Comparison of ENCODE assay signal across 13 mouse cellular contexts in genomic region chr2:129677664-129678063, GRCm38 (mm10). TPM values are rescaled to one million over a fixed set of nuclear protein-coding genes. Genes with fewer than 3 reads are reported as not detected.
DNase-seq lines count a peak whose midpoint lies in the region; ATAC-seq lines count a peak whose summit lies in the region.
"Had no signal": no experiment of that assay in that cellular context is flagged by ENCODE, and none has a peak within 500 bp of the region (broad histone marks: within the 10 kb centered on the region; RNA-seq: fewer than 3 reads in every experiment).

No protein-coding gene starts in this region.

- H3K4me1 ChIP-seq in kidney, embryonic 16.5 days (ENCODE audit: insufficient read depth, low read length) = no peaks in the 10 kb centered on the region; the same call in 1 of the 2 replicates
- peaks cover 11% of the 10 kb centered on the region for H3K4me1 ChIP-seq in forebrain, embryonic 13.5 days
- peaks cover 7% of the 10 kb centered on the region for H3K4me1 ChIP-seq in midbrain, embryonic 14.5 days (ENCODE audit: control insufficient read depth, insufficient read depth, low read length)
- H3K4me1 ChIP-seq in liver, embryonic 12.5 days = no peaks in the 10 kb centered on the region
- H3K4me1 ChIP-seq: heart, embryonic 13.5 days had no signal

- 30% methylated on average over 2 of the region's 2 CpGs for WGBS in kidney, embryonic 16.5 days
- 0% methylated on average over 2 of the region's 2 CpGs for WGBS in forebrain, embryonic 13.5 days
- 14% methylated on average over 2 of the region's 2 CpGs for WGBS in midbrain, embryonic 14.5 days
- 60% methylated on average over 2 of the region's 2 CpGs for WGBS in liver, embryonic 12.5 days (ENCODE audit: insufficient replicate concordance)

- no peak overlapping the region for H3K27ac ChIP-seq in kidney, embryonic 16.5 days (ENCODE audit: low read length)
- no peak overlapping the region for H3K27ac ChIP-seq in forebrain, embryonic 13.5 days
- H3K27ac ChIP-seq in midbrain, embryonic 14.5 days (replicated peaks; ENCODE audit: low read depth, low read length) = no peak overlapping the region; the same call in 1 of the 2 replicates
- H3K27ac ChIP-seq in liver, embryonic 12.5 days = no peak overlapping the region
- H3K27ac ChIP-seq: heart, embryonic 13.5 days; limb, embryonic 13.5 days had no signal

- H3K9ac ChIP-seq in kidney, embryonic 16.5 days (replicated peaks; ENCODE audit: low read length) = no peak overlapping the region
- no peak overlapping the region for H3K9ac ChIP-seq in forebrain, embryonic 13.5 days
- H3K9ac ChIP-seq in midbrain, embryonic 14.5 days (replicated peaks; ENCODE audit: low read length) = no peak overlapping the region
- H3K9ac ChIP-seq in liver, embryonic 12.5 days = no peak overlapping the region
- H3K9ac ChIP-seq: heart, embryonic 13.5 days; limb, embryonic 13.5 days had no signal

- no peaks in the 10 kb centered on the region for H3K27me3 ChIP-seq in kidney, embryonic 16.5 days (ENCODE audit: insufficient read depth, low read length)
- H3K27me3 ChIP-seq in forebrain, embryonic 13.5 days = peaks cover 5% of the 10 kb centered on the region; the same call in 1 of the 2 replicates
- H3K27me3 ChIP-seq in midbrain, embryonic 14.5 days (ENCODE audit: control insufficient read depth, insufficient read depth, low read length) = 0 out of 2 replicates have a peak, but pooled peaks cover 3% of the 10 kb centered on the region
- H3K27me3 ChIP-seq in liver, embryonic 12.5 days (replicated peaks) = peaks cover 16% of the 10 kb centered on the region; the same call in 1 of the 2 replicates
- H3K27me3 ChIP-seq: limb, embryonic 13.5 days had no signal

- H3K36me3 ChIP-seq in kidney, embryonic 16.5 days (ENCODE audit: insufficient read depth, low read length) = no peaks in the 10 kb centered on the region
- H3K36me3 ChIP-seq in forebrain, embryonic 13.5 days (ENCODE audit: poor library complexity, severe bottlenecking) = no peaks in the 10 kb centered on the region
- H3K36me3 ChIP-seq in midbrain, embryonic 14.5 days (ENCODE audit: control insufficient read depth, insufficient read depth, low read length) = no peaks in the 10 kb centered on the region
- H3K36me3 ChIP-seq in liver, embryonic 12.5 days = no peaks in the 10 kb centered on the region
- H3K36me3 ChIP-seq: heart, embryonic 13.5 days; limb, embryonic 13.5 days had no signal

- peak; percentile 81 for ATAC-seq in kidney, embryonic 16.5 days (ENCODE audit: low FRiP score, low TSS enrichment)
- peak; percentile 66 for ATAC-seq in forebrain, embryonic 13.5 days
- ATAC-seq in midbrain, embryonic 14.5 days (ENCODE audit: low FRiP score, low TSS enrichment) = peak; percentile 27; the same call in 1 of the 2 replicates
- no peak for ATAC-seq in liver, embryonic 12.5 days

- H3K4me3 ChIP-seq in kidney, embryonic 16.5 days (ENCODE audit: low read length) = no peak overlapping the region
- no peak overlapping the region for H3K4me3 ChIP-seq in forebrain, embryonic 13.5 days
- no peak overlapping the region for H3K4me3 ChIP-seq in midbrain, embryonic 14.5 days (replicated peaks; ENCODE audit: low read depth, low read length)
- no peak overlapping the region for H3K4me3 ChIP-seq in liver, embryonic 12.5 days
- H3K4me3 ChIP-seq: heart, embryonic 13.5 days; limb, embryonic 13.5 days had no signal

- H3K4me2 ChIP-seq in kidney, embryonic 16.5 days (replicated peaks; ENCODE audit: low read depth, low read length) = no peak overlapping the region
- no peak overlapping the region for H3K4me2 ChIP-seq in forebrain, embryonic 13.5 days
- H3K4me2 ChIP-seq in midbrain, embryonic 14.5 days (ENCODE audit: low read length) = no peak overlapping the region
- no peak overlapping the region for H3K4me2 ChIP-seq in liver, embryonic 12.5 days
- H3K4me2 ChIP-seq: heart, embryonic 13.5 days; limb, embryonic 13.5 days had no signal

- H3K9me3 ChIP-seq in kidney, embryonic 16.5 days (ENCODE audit: low read length) = no peaks in the 10 kb centered on the region
- no peaks in the 10 kb centered on the region for H3K9me3 ChIP-seq in forebrain, embryonic 13.5 days (replicated peaks)
- H3K9me3 ChIP-seq in midbrain, embryonic 14.5 days (ENCODE audit: control insufficient read depth, low read length) = no peaks in the 10 kb centered on the region
- H3K9me3 ChIP-seq in liver, embryonic 12.5 days (replicated peaks) = no peaks in the 10 kb centered on the region
- H3K9me3 ChIP-seq: heart, embryonic 13.5 days; limb, embryonic 13.5 days had no signal

- DNase-seq in kidney, postnatal 10 days = no peak
- peak; percentile 50 for DNase-seq in embryo, embryonic 10.5 days (ENCODE audit: low spot score)
- peak; percentile 66 for DNase-seq in midbrain, embryonic 14.5 days
- no peak for DNase-seq in spleen, adult 12 weeks (ENCODE audit: low spot score)
- DNase-seq: adrenal gland, adult 2 months; cerebellum, postnatal 25 days; lung, adult 2 months; thymus, postnatal 14 days had no signal

RNA-seq across cellular contexts. Expression of gene Pdyn, which starts 22.0 kb away (rescaled TPM):
- polyA plus RNA-seq in kidney, embryonic 16.5 days (2015; fragmentation: Nextera tagmentation; extraction: Ambion mirVana) = 0.37 and 0.62 TPM in 2 replicates
- polyA plus RNA-seq in forebrain, embryonic 13.5 days (2015; fragmentation: Nextera tagmentation; extraction: Ambion mirVana) = 2.4 and 2.8 TPM in 2 replicates
- 7.3 and 8.8 TPM in 2 replicates for polyA plus RNA-seq in midbrain, embryonic 14.5 days (2014; fragmentation: Nextera tagmentation; extraction: Ambion mirVana)
- polyA plus RNA-seq in liver, embryonic 12.5 days (2016; fragmentation: Nextera tagmentation; extraction: Ambion mirVana) = 0.05 and 0.13 TPM in 2 replicates
- polyA plus RNA-seq: adrenal gland, adult 2 months; heart, embryonic 13.5 days; lung, adult 2 months had no signal

Comparison
In these comparisons a context has a peak if more than half of its experiments do, and no peak if none do; other contexts are left out.
1. DNase-seq: peak in embryo, embryonic 10.5 days (single experiment) and midbrain, embryonic 14.5 days (single experiment); none in kidney, postnatal 10 days (single experiment) and spleen, adult 12 weeks (single experiment).